Mouse (Mus musculus) erythroid progenitor cell, adult 5-6 weeks (primary cell): ENCODE data around the gene Rara. TPM values are rescaled to one million over a fixed set of nuclear protein-coding genes. Genes with fewer than 3 reads are reported as not detected.
A peak's percentile ranks its signal among the peaks of the same experiment; 100 is the strongest.
"Not testable (repeated sequence)": the region's sequence is repeated elsewhere in the genome, so short reads cannot be mapped to it uniquely, and the experiment has no call there.

Experiments
- ATAC-seq: replicated peaks from 2 replicates; pipeline ENCODE4 v1.8.0; 2016; ENCODE audit warnings: moderate number of reproducible peaks, mild to moderate bottlenecking, moderate TSS enrichment, inconsistent platforms; ENCODE audit not compliant: poor library complexity, low FRiP score, severe bottlenecking
- total RNA-seq, 2 experiments: library from RNA; stranded (forward) in 1 of 2; stranded (reverse) in 1 of 2; fragments of 150-400 nt in 1 of 2; fragments of 186-747, 209-891 nt in 1 of 2; gene quantifications; 2 replicates each; pipeline versions ENCODE4 v1.2.3 to v1.2.4; 2015 to 2017; ENCODE audit warnings: low replicate concordance in 2 of 2

The Rara gene
- total RNA-seq, 2 experiments from 2014 or later = 1.4 to 18.4 TPM

GRCm38 (mm10) chr11:98981997-98982772, 54.6 kb downstream of the Rara start:
- ATAC-seq = no peak

- no peak; the same call in 1 of the 2 replicates for ATAC-seq
Measured at GRCm38 (mm10) chr11:98982773-98983133, 55.1 kb downstream of the Rara start, which contains the start of gene Gjd3. Gene Gjd3 (minus strand): TSS chr11:98983016.

- ATAC-seq = no peak
Measured at GRCm38 (mm10) chr11:98983551-98983950, 55.9 kb downstream of the Rara start.

- ATAC-seq = no peak
Measured at GRCm38 (mm10) chr11:98985542-98985941, 57.9 kb downstream of the Rara start.

- not testable (repeated sequence) for ATAC-seq
Measured at GRCm38 (mm10) chr11:98988260-98988659, 60.6 kb downstream of the Rara start.

GRCm38 (mm10) chr11:98990866-98991265, 63.2 kb downstream of the Rara start:
- no peak for ATAC-seq

GRCm38 (mm10) chr11:98995987-98996386, 68.4 kb downstream of the Rara start:
- 0 out of 2 replicates have a peak, but pooled peaks have one; percentile 18 for ATAC-seq

GRCm38 (mm10) chr11:98997659-98998058, 70.0 kb downstream of the Rara start:
- ATAC-seq = no peak

- no peak for ATAC-seq
Measured at GRCm38 (mm10) chr11:98998776-98999175, 71.2 kb downstream of the Rara start.

- no peak for ATAC-seq
Measured at GRCm38 (mm10) chr11:98999243-98999642, 71.6 kb downstream of the Rara start.

GRCm38 (mm10) chr11:99006788-99007187, 79.2 kb downstream of the Rara start:
- ATAC-seq = no peak

GRCm38 (mm10) chr11:99010124-99010523, 82.5 kb downstream of the Rara start:
- no peak for ATAC-seq

GRCm38 (mm10) chr11:99010706-99011105, 83.1 kb downstream of the Rara start:
- no peak for ATAC-seq

- ATAC-seq = no peak
Measured at GRCm38 (mm10) chr11:99013856-99014255, 86.2 kb downstream of the Rara start.

GRCm38 (mm10) chr11:99019844-99020243, 92.2 kb downstream of the Rara start:
- ATAC-seq = no peak

GRCm38 (mm10) chr11:99022384-99022933, 94.8 kb downstream of the Rara start:
- ATAC-seq = no peak

GRCm38 (mm10) chr11:99023094-99023493, 95.5 kb downstream of the Rara start:
- no peak for ATAC-seq

- peak; percentile 96 for ATAC-seq
Measured at GRCm38 (mm10) chr11:99023500-99024467, 96.2 kb downstream of the Rara start, which contains the start of gene Top2a. Gene Top2a (minus strand): TSS chr11:99024189.
